Mouse (Mus musculus): Measurements from ENCODE around the gene Mpz. TPM values are rescaled to one million over a fixed set of nuclear protein-coding genes. Genes with fewer than 3 reads are reported as not detected.

Gene Mpz
- polyA plus RNA-seq (2015; fragmentation: Nextera tagmentation; extraction: Ambion mirVana), result 1.1 and 1.3 TPM in 2 replicates

DNA sequence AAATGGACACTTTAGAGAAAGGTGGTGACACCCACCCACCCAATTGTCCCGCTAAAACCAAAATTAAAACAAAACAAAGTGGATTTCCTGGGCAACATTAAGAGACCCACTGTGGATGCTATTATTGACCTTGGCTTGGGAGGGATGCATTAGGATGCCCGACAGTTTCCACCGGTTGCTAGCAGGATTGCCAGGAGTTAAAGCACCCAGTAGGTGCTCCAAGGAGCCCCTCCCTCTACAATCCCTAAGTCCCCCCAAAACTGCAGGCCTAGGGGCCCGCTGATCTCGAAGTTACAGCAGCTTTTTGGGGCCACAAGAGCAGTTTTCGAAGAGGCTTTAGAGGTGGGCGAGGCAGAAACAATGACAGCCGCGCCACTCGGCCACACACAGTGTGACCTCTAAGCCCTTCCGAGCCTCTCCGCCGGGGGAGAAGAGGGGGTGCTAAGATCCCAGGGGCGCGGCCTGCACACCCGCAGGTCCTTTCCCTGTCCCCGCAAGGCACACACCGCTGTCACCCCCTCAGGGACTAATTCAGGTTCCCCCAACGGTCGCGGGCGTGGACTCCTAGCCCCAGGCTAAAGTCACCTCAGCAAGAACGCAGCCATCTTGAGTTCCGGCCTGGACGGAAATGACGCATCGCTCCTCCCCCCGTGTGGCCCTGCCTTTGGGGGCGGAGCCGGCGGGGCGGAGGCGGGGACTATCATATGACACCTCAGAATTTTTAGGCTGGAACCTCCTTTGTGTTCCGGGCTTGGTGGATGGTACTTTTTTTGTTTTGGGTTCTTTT is at the start of gene Mpz, which contains the start of gene Sdhc:
Gene Mpz, plus strand, starts transcription at position 738 of the 787 bp plus-strand sequence.
Gene Sdhc, minus strand, starts transcription at position 630 of the 787 bp plus-strand sequence.
- Histone ChIP-seq H3K36me3 (no peaks in the 10 kb centered on the region), H3K4me3 (replicated peaks) (peak within 1 kb of the TSS; percentile 71), H3K9me3 (no peaks in the 10 kb centered on the region), H3K4me2 (replicated peaks) (peak within 1 kb of the TSS; percentile 70), H3K27ac (peak within 1 kb of the TSS; percentile 69), H3K4me1 (replicated peaks) (peaks cover 5% of the 10 kb centered on the region; the same call in 1 of the 2 replicates), H3K9ac (peak within 1 kb of the TSS; percentile 88), H3K27me3 (replicated peaks) (0 out of 2 replicates have a peak, but pooled peaks cover 2% of the 10 kb centered on the region)
- 1% methylated on average over 34 of the region's 34 CpGs for WGBS
- ATAC-seq, result peak; percentile 99

DNA sequence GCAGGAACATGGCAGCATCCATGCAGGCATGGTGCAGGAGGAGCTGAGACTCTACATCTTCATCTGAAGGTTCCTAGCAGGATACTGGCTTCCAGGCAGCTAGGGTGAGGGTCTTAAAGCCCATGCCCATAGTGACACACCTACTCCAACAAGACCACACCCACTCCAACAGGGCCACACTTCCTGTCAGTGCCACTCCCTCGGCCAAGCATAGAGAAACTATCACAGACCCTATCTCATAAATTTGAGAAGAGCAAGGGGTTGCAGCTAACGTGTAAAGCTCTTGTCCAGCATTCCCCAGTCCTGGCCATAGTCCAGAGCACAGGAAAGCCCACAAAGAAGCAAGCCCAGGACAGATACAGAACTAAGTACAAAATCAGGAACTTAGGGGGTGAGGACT is 49.5 kb upstream of the Mpz start:
- no peak overlapping the region for H3K4me3 ChIP-seq (replicated peaks)
- 45% methylated on average over 2 of the region's 2 CpGs for WGBS
- H3K9ac ChIP-seq, result no peak overlapping the region
- no peaks in the 10 kb centered on the region for H3K9me3 ChIP-seq
- no peaks in the 10 kb centered on the region for H3K36me3 ChIP-seq
- peaks cover 6% of the 10 kb centered on the region; the same call in 1 of the 2 replicates for H3K4me1 ChIP-seq (replicated peaks)
- no peak overlapping the region for H3K27ac ChIP-seq
- ATAC-seq, result no peak
- H3K4me2 ChIP-seq (replicated peaks), result no peak overlapping the region
- H3K27me3 ChIP-seq (replicated peaks), result no peaks in the 10 kb centered on the region

DNA sequence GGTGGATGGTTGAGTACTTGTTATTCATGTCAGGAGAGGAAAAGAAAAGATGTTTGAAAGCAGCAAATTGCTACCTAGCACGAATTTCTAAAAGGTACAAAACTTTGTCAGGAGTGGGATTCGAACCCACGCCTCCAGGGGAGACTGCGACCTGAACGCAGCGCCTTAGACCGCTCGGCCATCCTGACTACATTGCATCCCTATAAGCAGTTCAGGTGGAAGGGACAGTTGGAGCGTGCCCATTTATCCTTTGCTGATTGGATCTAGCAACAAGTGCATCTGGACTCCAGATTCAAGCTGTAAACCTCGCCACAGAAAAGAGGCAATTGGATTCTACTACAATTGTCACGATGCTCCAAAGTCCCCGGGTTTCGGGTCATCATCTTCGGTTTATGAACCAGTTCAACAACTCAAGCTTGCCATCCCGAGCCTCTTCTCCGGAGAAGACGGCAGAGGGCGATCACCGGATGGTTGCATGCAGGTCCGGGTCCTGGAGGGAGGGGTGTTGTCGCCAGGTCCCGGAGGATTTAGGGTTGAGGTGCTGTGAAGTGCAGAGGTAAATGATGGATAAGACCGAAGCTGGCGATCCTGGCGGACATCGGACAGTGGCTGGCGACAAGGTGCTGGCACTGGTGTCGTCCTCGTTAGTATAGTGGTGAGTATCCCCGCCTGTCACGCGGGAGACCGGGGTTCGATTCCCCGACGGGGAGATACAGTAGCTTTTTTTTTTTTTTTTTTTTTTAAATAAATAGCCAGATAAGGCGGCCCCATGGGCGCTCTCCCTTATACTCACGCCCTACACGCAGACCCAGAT is 48.6 kb upstream of the Mpz start:
- no peaks in the 10 kb centered on the region for H3K9me3 ChIP-seq
- peak overlapping the region; percentile 68 for H3K4me3 ChIP-seq (replicated peaks)
- 0 out of 2 replicates have a peak, but pooled peaks cover 2% of the 10 kb centered on the region for H3K4me1 ChIP-seq (replicated peaks)
- no peaks in the 10 kb centered on the region for H3K27me3 ChIP-seq (replicated peaks)
- H3K27ac ChIP-seq, result peak overlapping the region; percentile 77; the same call in 1 of the 2 replicates
- under 1% methylated on average over 40 of the region's 40 CpGs for WGBS
- H3K9ac ChIP-seq, result peak overlapping the region; percentile 50
- H3K36me3 ChIP-seq, result no peaks in the 10 kb centered on the region
- H3K4me2 ChIP-seq (replicated peaks), result peak overlapping the region; percentile 79
- ATAC-seq, result peak; percentile 86

DNA sequence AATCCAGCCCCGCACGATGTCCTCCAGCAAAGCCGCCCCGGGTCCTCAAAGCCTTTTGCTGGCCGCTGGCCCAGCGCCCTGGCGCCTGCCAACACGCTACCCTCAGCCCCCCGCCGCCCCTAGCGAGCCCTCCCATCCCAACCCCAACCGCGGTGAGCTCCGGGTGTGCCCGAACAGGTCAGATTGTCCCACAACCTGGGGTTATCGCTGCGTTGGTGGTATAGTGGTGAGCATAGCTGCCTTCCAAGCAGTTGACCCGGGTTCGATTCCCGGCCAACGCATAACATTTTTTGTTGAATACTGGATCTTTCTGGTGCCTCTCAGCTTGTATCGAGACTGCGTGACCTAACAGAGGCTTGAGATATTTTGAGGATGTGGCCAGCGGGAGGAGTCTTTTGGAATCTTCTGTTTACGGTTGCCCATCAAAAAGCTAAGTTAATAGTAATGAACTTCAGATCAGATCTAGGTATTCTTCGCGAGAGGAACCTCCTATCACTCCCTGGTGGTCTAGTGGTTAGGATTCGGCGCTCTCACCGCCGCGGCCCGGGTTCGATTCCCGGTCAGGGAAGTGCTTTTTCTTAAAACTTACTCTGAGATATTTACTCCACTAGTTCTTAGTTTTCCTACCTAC is 47.8 kb upstream of the Mpz start:
- H3K27me3 ChIP-seq (replicated peaks), result no peaks in the 10 kb centered on the region
- peak overlapping the region; percentile 77 for H3K27ac ChIP-seq
- peak overlapping the region; percentile 68 for H3K4me3 ChIP-seq (replicated peaks)
- H3K9me3 ChIP-seq, result no peaks in the 10 kb centered on the region
- H3K4me2 ChIP-seq (replicated peaks), result peak overlapping the region; percentile 79
- 0 out of 2 replicates have a peak, but pooled peaks cover 2% of the 10 kb centered on the region for H3K4me1 ChIP-seq (replicated peaks)
- ATAC-seq, result peak; percentile 92
- no peaks in the 10 kb centered on the region for H3K36me3 ChIP-seq
- under 1% methylated on average over 35 of the region's 35 CpGs for WGBS
- peak overlapping the region; percentile 50 for H3K9ac ChIP-seq

DNA sequence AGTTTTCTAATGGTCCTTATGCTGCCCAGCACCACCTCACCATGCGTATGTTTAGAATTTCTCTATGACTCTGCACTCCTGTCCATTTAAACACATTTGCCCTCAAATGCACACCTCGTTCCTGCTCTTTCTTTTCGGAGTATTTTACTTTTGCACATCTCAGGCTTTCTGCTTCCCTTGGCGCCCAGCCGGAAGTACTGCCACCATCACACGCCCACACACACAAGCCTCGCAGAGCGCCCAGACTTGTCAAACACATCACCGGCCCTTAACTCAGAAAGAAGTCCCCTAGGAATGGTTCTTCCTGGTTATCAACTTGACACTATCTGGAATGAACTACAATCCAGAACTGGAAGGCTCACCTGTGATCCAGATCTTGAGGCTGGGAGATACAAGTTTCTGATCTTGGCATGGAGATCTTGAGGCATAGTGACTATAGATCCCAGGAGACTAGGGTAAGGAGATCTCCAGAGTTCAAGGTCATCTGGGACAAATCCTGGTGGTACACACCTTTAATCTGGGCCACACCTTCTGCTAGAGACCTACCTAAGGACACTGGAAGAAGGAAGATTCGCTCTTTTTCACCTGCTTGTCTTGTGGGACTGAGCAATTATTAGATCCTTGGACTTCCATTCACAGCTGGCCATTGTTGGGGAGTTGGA is 47.2 kb upstream of the Mpz start:
- Histone ChIP-seq H3K4me2 (replicated peaks) (peak overlapping the region; percentile 79), H3K27me3 (replicated peaks) (no peaks in the 10 kb centered on the region), H3K9ac (no peak overlapping the region), H3K9me3 (no peaks in the 10 kb centered on the region), H3K36me3 (no peaks in the 10 kb centered on the region), H3K27ac (peak overlapping the region; percentile 7; the same call in 1 of the 2 replicates), H3K4me1 (replicated peaks) (0 out of 2 replicates have a peak, but pooled peaks cover 2% of the 10 kb centered on the region), H3K4me3 (replicated peaks) (peak overlapping the region; percentile 68)
- ATAC-seq, result peak; percentile 28
- WGBS, result 8% methylated on average over 10 of the region's 10 CpGs

DNA sequence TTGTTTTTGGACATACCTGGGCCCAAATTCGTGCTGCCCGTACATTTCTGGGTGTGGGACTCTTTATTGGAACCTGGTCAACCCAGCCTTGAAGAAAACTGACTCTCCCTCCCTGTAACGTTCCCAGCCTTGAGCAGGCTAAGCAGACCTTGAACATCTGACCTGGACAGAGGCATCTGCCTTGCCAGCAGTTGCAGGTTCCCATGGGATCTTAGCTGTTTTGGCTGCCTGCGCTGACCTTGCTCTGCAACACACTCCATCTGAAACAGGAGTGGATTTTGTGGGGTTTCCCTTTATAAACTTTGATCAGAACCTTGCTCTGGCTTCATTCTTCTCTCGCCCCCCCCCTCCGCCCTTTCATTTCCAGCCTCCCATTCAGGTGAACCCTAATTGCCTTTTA is 45.3 kb upstream of the Mpz start:
- 75% methylated on average over 6 of the region's 6 CpGs for WGBS
- no peak overlapping the region for H3K9ac ChIP-seq
- ATAC-seq, result no peak
- no peaks in the 10 kb centered on the region for H3K36me3 ChIP-seq
- no peak overlapping the region for H3K4me2 ChIP-seq (replicated peaks)
- H3K27ac ChIP-seq, result no peak overlapping the region
- H3K4me3 ChIP-seq (replicated peaks), result no peak overlapping the region
- H3K9me3 ChIP-seq, result no peaks in the 10 kb centered on the region
- no peaks in the 10 kb centered on the region for H3K27me3 ChIP-seq (replicated peaks)
- 0 out of 2 replicates have a peak, but pooled peaks cover 2% of the 10 kb centered on the region for H3K4me1 ChIP-seq (replicated peaks)

DNA sequence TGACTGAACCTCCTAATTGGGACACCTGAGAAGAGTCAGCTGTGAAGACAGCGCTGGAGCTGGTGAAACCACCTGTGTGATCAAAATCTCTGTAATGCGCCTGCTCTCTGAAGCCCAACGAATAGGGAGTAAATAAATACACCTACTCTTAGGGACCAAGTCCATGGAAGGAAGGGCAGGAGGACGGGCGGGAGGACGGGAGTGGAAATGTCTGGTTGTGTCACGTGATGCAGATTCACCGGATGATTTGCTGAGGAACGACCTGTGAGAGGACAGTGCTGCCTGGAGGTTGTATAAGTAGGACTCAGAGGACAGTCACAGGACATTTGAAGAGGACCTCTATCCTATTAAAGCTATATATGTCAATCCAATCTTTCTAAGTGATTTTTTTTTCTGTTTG is 40.9 kb upstream of the Mpz start:
- 41% methylated on average over 9 of the region's 9 CpGs for WGBS
- Histone ChIP-seq H3K27ac (no peak overlapping the region), H3K9me3 (no peaks in the 10 kb centered on the region), H3K4me2 (replicated peaks) (no peak overlapping the region), H3K4me1 (replicated peaks) (peaks cover 6% of the 10 kb centered on the region), H3K27me3 (replicated peaks) (no peaks in the 10 kb centered on the region), H3K36me3 (no peaks in the 10 kb centered on the region), H3K9ac (no peak overlapping the region), H3K4me3 (replicated peaks) (no peak overlapping the region)
- ATAC-seq, result no peak

DNA sequence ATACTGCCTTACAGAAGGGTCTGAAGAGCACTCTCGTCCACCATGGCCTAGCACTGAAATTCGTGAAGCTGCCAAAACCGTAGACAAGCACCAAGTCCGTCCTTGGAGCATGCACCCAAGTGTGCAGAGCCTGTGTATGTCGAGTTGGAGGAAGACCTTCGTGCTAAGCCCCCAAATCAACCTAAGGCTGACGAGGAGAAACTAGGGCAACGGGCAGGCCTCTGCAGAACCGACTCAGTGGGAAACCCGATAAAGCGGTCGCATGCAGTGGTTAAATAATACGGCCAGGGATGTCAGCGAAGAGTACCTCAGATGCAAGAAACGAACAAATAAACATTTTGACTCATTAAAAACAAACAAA is 39.9 kb upstream of the Mpz start:
- Histone ChIP-seq H3K27me3 (replicated peaks) (no peaks in the 10 kb centered on the region), H3K9ac (peak overlapping the region; percentile 42), H3K36me3 (no peaks in the 10 kb centered on the region), H3K4me1 (replicated peaks) (peaks cover 6% of the 10 kb centered on the region), H3K4me3 (replicated peaks) (peak overlapping the region; percentile 48), H3K27ac (0 out of 2 replicates have a peak overlapping the region, but pooled peaks have one; percentile 30), H3K4me2 (replicated peaks) (peak overlapping the region; percentile 62), H3K9me3 (no peaks in the 10 kb centered on the region)
- peak; percentile 28; the same call in 1 of the 2 replicates for ATAC-seq
- 18% methylated on average over 15 of the region's 15 CpGs for WGBS

DNA sequence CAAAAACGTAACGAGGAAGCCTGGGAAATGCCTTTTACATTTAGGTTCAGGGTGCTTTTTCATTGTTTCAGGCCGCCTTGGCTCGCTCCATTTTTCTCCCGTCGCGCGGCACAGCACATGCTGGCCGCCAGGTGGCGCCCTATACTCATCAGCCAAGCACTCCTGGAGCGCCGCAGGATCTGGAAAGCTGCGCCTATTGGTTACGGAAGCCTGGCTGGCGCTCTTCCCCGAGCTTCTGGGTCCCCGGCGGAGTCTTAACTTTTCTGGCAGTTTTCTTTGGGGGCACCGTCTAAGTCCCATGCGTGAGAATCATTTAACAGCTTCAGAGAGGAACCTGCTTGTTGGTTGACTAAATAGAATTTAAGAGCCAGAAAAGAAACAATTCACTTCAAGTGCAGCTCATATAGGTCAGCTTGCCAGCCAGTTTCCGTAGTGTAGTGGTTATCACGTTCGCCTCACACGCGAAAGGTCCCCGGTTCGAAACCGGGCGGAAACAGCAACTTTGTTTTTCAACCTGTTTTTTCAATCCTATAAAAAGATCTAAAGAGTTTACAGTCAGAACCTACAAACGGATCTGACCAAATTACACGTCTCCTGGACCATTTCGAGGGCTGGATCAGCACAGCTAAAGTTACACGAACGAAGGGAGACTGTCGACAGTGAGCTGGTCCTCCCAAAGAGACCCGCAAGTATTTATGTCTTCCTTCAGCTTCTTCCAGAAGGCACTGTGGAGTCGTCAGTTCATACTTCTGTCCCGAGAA is 39.3 kb upstream of the Mpz start:
- Histone ChIP-seq H3K27ac (peak overlapping the region; percentile 82), H3K4me1 (replicated peaks) (peaks cover 6% of the 10 kb centered on the region), H3K36me3 (no peaks in the 10 kb centered on the region), H3K9ac (peak overlapping the region; percentile 42), H3K9me3 (no peaks in the 10 kb centered on the region), H3K4me3 (replicated peaks) (peak overlapping the region; percentile 48), H3K4me2 (replicated peaks) (peak overlapping the region; percentile 64), H3K27me3 (replicated peaks) (no peaks in the 10 kb centered on the region)
- under 1% methylated on average over 38 of the region's 38 CpGs for WGBS
- peak; percentile 91 for ATAC-seq

DNA sequence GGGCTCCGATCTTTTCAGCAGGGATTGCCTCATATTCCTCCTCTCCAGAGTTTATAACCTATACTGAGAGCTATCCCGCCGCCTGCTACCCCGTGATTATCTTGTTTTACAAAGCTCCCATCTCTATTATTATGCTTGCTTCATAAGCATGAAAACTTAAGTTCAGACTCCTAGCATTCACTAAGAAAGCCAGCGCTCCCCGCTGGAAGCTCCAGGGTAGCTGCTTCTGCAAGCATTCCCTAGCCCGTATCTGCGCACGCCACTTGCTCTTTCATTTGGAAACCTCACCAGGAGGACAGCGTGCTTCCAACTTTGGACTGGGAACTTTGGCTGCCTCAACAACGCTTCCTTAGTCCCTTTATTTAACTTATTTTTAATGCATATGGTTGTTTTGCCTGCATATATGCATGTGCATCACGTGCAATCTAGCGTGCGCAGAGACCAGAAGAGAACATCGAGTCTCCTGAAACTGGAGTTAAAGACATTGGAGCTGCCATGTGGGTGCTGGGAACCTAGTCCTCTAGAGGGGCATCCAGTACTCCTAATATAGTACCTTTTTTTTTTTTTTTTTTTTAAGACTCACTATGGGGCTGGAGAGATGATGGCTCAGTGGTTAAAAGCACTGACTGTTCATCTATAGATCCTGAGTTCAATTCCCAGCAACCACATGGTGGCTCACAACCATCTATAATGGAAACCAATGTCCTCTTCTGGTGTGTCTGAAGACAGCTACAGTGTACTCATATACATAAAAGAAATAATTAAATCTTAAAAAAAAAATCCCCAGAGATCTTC is 38.5 kb upstream of the Mpz start:
- H3K9ac ChIP-seq, result peak overlapping the region; percentile 42
- peak overlapping the region; percentile 82 for H3K27ac ChIP-seq
- WGBS, result 2% methylated on average over 15 of the region's 15 CpGs
- no peaks in the 10 kb centered on the region for H3K9me3 ChIP-seq
- no peaks in the 10 kb centered on the region for H3K36me3 ChIP-seq
- no peaks in the 10 kb centered on the region for H3K27me3 ChIP-seq (replicated peaks)
- ATAC-seq, result peak; percentile 18
- peaks cover 6% of the 10 kb centered on the region for H3K4me1 ChIP-seq (replicated peaks)
- H3K4me3 ChIP-seq (replicated peaks), result peak overlapping the region; percentile 48
- H3K4me2 ChIP-seq (replicated peaks), result peak overlapping the region; percentile 64
